Mouse (Mus musculus): ENCODE data around the gene Snx29.

- no peak for TF ChIP-seq POLR2A (IDR thresholded peaks at IDR 0.05; ENCODE audit: control insufficient read depth, extremely low read depth, insufficient read depth, low read length, poor library complexity)
- TF ChIP-seq CTCF (IDR thresholded peaks at IDR 0.05; ENCODE audit: borderline replicate concordance, control insufficient read depth, extremely low read depth, insufficient read depth, low read length, poor library complexity): no peak
Measured at GRCm38 (mm10) chr16:11793391-11793790, 470.7 kb downstream of the Snx29 start.
